Mouse (Mus musculus): Measurements from ENCODE around the gene Ergic1.
A peak's percentile ranks its signal among the peaks of the same experiment; 100 is the strongest.

DNA sequence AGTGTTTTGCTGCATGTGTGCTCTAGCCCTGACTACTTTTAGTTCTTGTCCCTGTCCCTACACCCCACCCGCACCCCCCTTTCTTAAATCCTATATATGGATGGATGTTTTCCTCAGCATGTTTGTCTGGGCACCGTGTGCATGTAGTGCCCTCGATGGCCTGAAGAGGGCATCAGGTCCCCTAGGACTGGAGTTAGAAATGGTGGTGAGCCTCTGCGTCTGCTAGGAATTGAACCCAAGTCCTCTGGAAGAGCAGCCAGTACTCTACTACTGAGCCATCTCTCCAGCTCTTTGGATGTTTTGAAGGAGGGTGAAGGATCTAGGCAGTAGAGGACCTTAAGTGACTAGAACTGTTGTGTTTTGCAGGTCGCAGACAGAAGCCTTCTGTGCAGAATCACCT lies 137.6 kb downstream of the Ergic1 start:
- TF ChIP-seq CTCF (IDR thresholded peaks at IDR 0.05; ENCODE audit: extremely low read depth, insufficient read depth, insufficient read length, insufficient replicate concordance) (peak; percentile 49; the same call in 1 of the 2 replicates), POLR2A (IDR thresholded peaks at IDR 0.05; ENCODE audit: low read depth, low read length) (no peak)
